Mouse (Mus musculus): ENCODE results near the gene Ranbp3. TPM values are rescaled to one million over a fixed set of nuclear protein-coding genes. Genes with fewer than 3 reads are reported as not detected.
A peak's percentile ranks its signal among the peaks of the same experiment; 100 is the strongest.

Ranbp3 gene
- polyA plus RNA-seq, 1 experiment from 2014 or later, result 107 TPM

GRCm38 (mm10) chr17:56688689-56689088, 15.6 kb downstream of the Ranbp3 start:
- H3K9me3 ChIP-seq (ENCODE audit: low read length), result no peaks in the 10 kb centered on the region
- ATAC-seq (ENCODE audit: low FRiP score, low TSS enrichment), result no peak
- H3K27me3 ChIP-seq (ENCODE audit: insufficient read depth, low read length), result no peaks in the 10 kb centered on the region
- 98% methylated on average over 2 of the region's 2 CpGs for WGBS
- H3K27ac ChIP-seq (ENCODE audit: low read length), result no peak overlapping the region
- peaks cover 3% of the 10 kb centered on the region for H3K4me1 ChIP-seq (ENCODE audit: insufficient read depth, low read length)
- H3K4me3 ChIP-seq (ENCODE audit: low read length), result no peak overlapping the region
- H3K4me2 ChIP-seq (replicated peaks; ENCODE audit: low read depth, low read length), result no peak overlapping the region
- H3K9ac ChIP-seq (replicated peaks; ENCODE audit: low read length), result no peak overlapping the region
- H3K36me3 ChIP-seq (ENCODE audit: insufficient read depth, low read length), result peaks cover 57% of the 10 kb centered on the region

DNA sequence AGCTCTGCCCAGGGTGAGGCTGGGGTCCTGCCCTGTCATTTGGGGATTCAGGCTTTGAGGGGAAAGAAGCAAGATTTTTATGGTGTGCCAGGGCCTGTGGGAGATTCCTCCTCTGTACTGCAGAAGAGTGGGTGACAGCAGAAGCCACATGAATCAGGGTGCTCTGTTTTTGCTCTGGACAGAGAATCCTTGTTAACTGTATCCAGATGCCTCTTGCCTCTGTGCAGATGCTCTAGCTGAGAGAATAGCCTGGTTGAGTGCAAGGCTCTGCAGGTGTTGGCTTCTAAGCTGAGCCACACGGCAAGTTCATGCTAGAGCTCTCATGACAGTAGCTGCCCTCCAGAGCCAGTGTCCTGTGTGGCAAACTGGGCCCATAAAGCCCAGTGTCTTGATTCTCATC, 20.3 kb downstream of the Ranbp3 start:
- ATAC-seq (ENCODE audit: low FRiP score, low TSS enrichment), result no peak
- no peaks in the 10 kb centered on the region for H3K9me3 ChIP-seq (ENCODE audit: low read length)
- H3K4me2 ChIP-seq (replicated peaks; ENCODE audit: low read depth, low read length), result no peak overlapping the region
- H3K27ac ChIP-seq (ENCODE audit: low read length), result no peak overlapping the region
- H3K9ac ChIP-seq (replicated peaks; ENCODE audit: low read length), result no peak overlapping the region
- peaks cover 66% of the 10 kb centered on the region for H3K36me3 ChIP-seq (ENCODE audit: insufficient read depth, low read length)
- no peaks in the 10 kb centered on the region for H3K27me3 ChIP-seq (ENCODE audit: insufficient read depth, low read length)
- H3K4me1 ChIP-seq (ENCODE audit: insufficient read depth, low read length), result peaks cover 3% of the 10 kb centered on the region
- H3K4me3 ChIP-seq (ENCODE audit: low read length), result no peak overlapping the region
- 74% methylated on average over 1 of the region's 1 CpGs for WGBS

- peaks cover 3% of the 10 kb centered on the region for H3K4me1 ChIP-seq (ENCODE audit: insufficient read depth, low read length)
- H3K27me3 ChIP-seq (ENCODE audit: insufficient read depth, low read length), result no peaks in the 10 kb centered on the region
- H3K27ac ChIP-seq (ENCODE audit: low read length), result no peak overlapping the region
- no peak overlapping the region for H3K9ac ChIP-seq (replicated peaks; ENCODE audit: low read length)
- ATAC-seq (ENCODE audit: low FRiP score, low TSS enrichment), result peak; percentile 33; the same call in 1 of the 2 replicates
- no peak overlapping the region for H3K4me3 ChIP-seq (ENCODE audit: low read length)
- 47% methylated on average over 6 of the region's 6 CpGs for WGBS
- H3K4me2 ChIP-seq (replicated peaks; ENCODE audit: low read depth, low read length), result no peak overlapping the region
- H3K9me3 ChIP-seq (ENCODE audit: low read length), result no peaks in the 10 kb centered on the region
- peaks cover 67% of the 10 kb centered on the region for H3K36me3 ChIP-seq (ENCODE audit: insufficient read depth, low read length)
These were observed 20.8 kb downstream of the Ranbp3 start for GRCm38 (mm10) chr17:56693851-56694310.

DNA sequence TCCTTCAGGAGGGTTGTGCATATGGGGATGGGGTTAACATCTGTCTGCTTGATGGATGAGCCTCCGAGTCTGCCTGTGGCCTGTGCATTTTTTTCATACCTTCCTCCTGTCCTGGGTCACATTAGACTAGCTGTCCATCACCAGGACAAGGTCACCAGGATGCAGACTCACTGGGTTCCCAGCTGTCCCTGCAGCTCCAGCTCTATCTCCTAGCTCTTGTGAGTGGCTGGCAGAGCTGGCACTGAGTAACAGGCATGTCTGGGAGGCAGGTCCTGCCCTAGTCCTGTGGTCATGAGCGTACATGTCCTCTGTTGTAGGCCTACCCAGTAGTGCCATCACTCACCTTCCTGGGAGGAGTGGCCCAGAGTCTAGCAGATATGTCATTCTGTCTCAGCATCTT, 27.4 kb downstream of the Ranbp3 start:
- WGBS, result 55% methylated on average over 2 of the region's 2 CpGs
- H3K4me1 ChIP-seq (ENCODE audit: insufficient read depth, low read length), result no peaks in the 10 kb centered on the region
- no peak overlapping the region for H3K4me3 ChIP-seq (ENCODE audit: low read length)
- no peaks in the 10 kb centered on the region for H3K27me3 ChIP-seq (ENCODE audit: insufficient read depth, low read length)
- H3K27ac ChIP-seq (ENCODE audit: low read length), result no peak overlapping the region
- no peak overlapping the region for H3K9ac ChIP-seq (replicated peaks; ENCODE audit: low read length)
- no peak for ATAC-seq (ENCODE audit: low FRiP score, low TSS enrichment)
- no peak overlapping the region for H3K4me2 ChIP-seq (replicated peaks; ENCODE audit: low read depth, low read length)
- H3K9me3 ChIP-seq (ENCODE audit: low read length), result no peaks in the 10 kb centered on the region
- peaks cover 91% of the 10 kb centered on the region for H3K36me3 ChIP-seq (ENCODE audit: insufficient read depth, low read length)

GRCm38 (mm10) chr17:56703038-56703437, 29.9 kb downstream of the Ranbp3 start:
- H3K27me3 ChIP-seq (ENCODE audit: insufficient read depth, low read length), result no peaks in the 10 kb centered on the region
- WGBS, result 66% methylated on average over 4 of the region's 4 CpGs
- H3K9ac ChIP-seq (replicated peaks; ENCODE audit: low read length), result no peak overlapping the region
- no peak overlapping the region for H3K4me3 ChIP-seq (ENCODE audit: low read length)
- no peaks in the 10 kb centered on the region for H3K9me3 ChIP-seq (ENCODE audit: low read length)
- H3K4me2 ChIP-seq (replicated peaks; ENCODE audit: low read depth, low read length), result no peak overlapping the region
- no peak for ATAC-seq (ENCODE audit: low FRiP score, low TSS enrichment)
- no peak overlapping the region for H3K27ac ChIP-seq (ENCODE audit: low read length)
- H3K4me1 ChIP-seq (ENCODE audit: insufficient read depth, low read length), result no peaks in the 10 kb centered on the region
- peaks cover 94% of the 10 kb centered on the region for H3K36me3 ChIP-seq (ENCODE audit: insufficient read depth, low read length)

- no peak overlapping the region for H3K4me3 ChIP-seq (ENCODE audit: low read length)
- H3K27me3 ChIP-seq (ENCODE audit: insufficient read depth, low read length), result no peaks in the 10 kb centered on the region
- H3K36me3 ChIP-seq (ENCODE audit: insufficient read depth, low read length), result peaks cover 95% of the 10 kb centered on the region
- ATAC-seq (ENCODE audit: low FRiP score, low TSS enrichment), result no peak
- H3K9ac ChIP-seq (replicated peaks; ENCODE audit: low read length), result no peak overlapping the region
- WGBS, result 90% methylated on average over 1 of the region's 1 CpGs
- H3K27ac ChIP-seq (ENCODE audit: low read length), result no peak overlapping the region
- no peaks in the 10 kb centered on the region for H3K9me3 ChIP-seq (ENCODE audit: low read length)
- H3K4me1 ChIP-seq (ENCODE audit: insufficient read depth, low read length), result no peaks in the 10 kb centered on the region
- no peak overlapping the region for H3K4me2 ChIP-seq (replicated peaks; ENCODE audit: low read depth, low read length)
These were observed 33.4 kb downstream of the Ranbp3 start for GRCm38 (mm10) chr17:56706515-56706914.

GRCm38 (mm10) chr17:56708692-56709091, 35.6 kb downstream of the Ranbp3 start:
- Histone ChIP-seq H3K36me3 (ENCODE audit: insufficient read depth, low read length) (peaks cover 87% of the 10 kb centered on the region), H3K9me3 (ENCODE audit: low read length) (no peaks in the 10 kb centered on the region), H3K27me3 (ENCODE audit: insufficient read depth, low read length) (no peaks in the 10 kb centered on the region), H3K9ac (replicated peaks; ENCODE audit: low read length) (no peak overlapping the region), H3K4me1 (ENCODE audit: insufficient read depth, low read length) (no peaks in the 10 kb centered on the region), H3K4me3 (ENCODE audit: low read length) (no peak overlapping the region), H3K4me2 (replicated peaks; ENCODE audit: low read depth, low read length) (no peak overlapping the region), H3K27ac (ENCODE audit: low read length) (no peak overlapping the region)
- WGBS, result 87% methylated on average over 4 of the region's 4 CpGs
- ATAC-seq (ENCODE audit: low FRiP score, low TSS enrichment), result no peak

DNA sequence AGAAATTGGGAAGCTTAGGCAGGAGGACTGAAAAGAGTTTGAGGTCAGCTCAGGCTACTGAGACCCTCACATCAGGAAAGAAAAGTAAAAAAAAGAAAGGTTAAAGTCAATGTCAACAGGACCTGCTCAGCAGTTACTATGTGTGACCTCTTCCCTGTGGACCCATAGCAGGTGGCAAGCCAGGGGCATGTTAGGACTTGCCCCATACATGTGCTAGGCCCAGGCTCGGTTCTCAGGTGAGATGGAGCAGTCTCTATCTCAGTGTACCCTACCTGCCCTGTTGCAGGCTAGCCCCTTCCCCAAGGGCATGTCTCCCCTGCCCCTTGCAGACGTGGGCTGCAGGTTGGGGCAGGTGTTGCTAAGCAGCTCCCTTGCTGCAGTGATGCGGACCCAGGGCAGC, 36.6 kb downstream of the Ranbp3 start:
- Histone ChIP-seq H3K4me2 (replicated peaks; ENCODE audit: low read depth, low read length) (no peak overlapping the region), H3K4me1 (ENCODE audit: insufficient read depth, low read length) (no peaks in the 10 kb centered on the region), H3K27me3 (ENCODE audit: insufficient read depth, low read length) (no peaks in the 10 kb centered on the region), H3K27ac (ENCODE audit: low read length) (no peak overlapping the region), H3K36me3 (ENCODE audit: insufficient read depth, low read length) (peaks cover 77% of the 10 kb centered on the region), H3K9ac (replicated peaks; ENCODE audit: low read length) (no peak overlapping the region), H3K4me3 (ENCODE audit: low read length) (no peak overlapping the region), H3K9me3 (ENCODE audit: low read length) (no peaks in the 10 kb centered on the region)
- WGBS, result 88% methylated on average over 3 of the region's 3 CpGs
- ATAC-seq (ENCODE audit: low FRiP score, low TSS enrichment), result no peak

DNA sequence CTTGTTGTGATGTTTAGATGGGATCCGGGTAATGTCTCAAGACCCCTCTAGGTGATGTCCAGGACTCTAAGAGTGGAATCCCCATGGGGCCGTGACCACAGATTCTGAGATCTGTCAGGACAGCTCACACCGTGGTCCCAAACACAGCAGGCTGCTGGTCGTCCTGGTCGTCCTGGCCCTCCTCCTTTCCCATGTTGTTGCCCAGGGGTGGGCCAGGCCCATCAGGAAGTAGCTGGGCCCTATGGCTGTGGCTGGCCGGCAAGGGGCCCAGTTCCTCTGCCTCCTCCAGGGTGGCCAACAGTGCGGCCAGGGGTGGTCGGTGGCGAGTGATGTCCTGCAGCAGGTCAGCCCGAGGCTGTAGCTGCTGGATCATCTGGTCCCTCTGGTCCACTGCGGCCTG, 42.3 kb downstream of the Ranbp3 start:
- Histone ChIP-seq H3K27me3 (ENCODE audit: insufficient read depth, low read length) (no peaks in the 10 kb centered on the region), H3K4me2 (replicated peaks; ENCODE audit: low read depth, low read length) (peak overlapping the region; percentile 82), H3K4me1 (ENCODE audit: insufficient read depth, low read length) (peaks cover 24% of the 10 kb centered on the region), H3K4me3 (ENCODE audit: low read length) (no peak overlapping the region), H3K36me3 (ENCODE audit: insufficient read depth, low read length) (peaks cover 23% of the 10 kb centered on the region), H3K9me3 (ENCODE audit: low read length) (no peaks in the 10 kb centered on the region), H3K27ac (ENCODE audit: low read length) (no peak overlapping the region), H3K9ac (replicated peaks; ENCODE audit: low read length) (0 out of 2 replicates have a peak overlapping the region, but pooled peaks have one; percentile 66)
- ATAC-seq (ENCODE audit: low FRiP score, low TSS enrichment), result no peak
- WGBS, result 53% methylated on average over 11 of the region's 11 CpGs

DNA sequence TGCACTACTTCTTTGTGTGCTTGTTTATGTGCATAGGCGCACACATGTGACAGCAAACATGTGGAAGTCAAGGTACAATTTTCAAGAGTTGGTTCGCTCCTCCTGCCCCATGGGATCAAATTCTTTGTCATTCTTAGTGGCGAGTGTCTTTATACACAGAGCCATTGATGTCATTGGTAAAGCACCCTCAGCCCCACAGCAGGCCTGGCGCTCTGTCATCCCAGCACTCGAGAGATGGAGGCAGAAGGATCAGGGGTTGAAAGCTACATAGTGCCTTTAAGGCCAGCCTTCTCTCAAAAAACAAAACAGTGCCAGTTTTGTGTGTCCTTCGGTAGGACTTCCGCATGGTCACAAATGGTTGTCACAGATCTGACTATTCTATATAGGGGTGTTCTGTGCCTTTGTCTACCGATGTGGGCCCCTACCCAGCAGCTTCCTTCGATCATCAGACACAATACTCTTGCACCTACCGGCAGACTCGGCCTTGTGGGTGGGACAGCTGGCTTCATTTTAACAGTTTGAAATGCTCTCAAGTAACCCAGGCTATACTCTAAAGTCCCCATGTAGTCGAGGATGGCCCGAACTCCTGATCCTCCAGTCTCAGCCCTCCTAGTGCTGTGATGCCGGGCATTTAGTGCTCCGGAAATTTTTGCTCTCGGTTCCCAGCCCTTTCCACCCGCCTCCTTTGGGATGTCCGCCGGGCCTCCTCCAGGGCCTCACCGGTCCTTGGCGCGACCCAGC, 43.0 kb downstream of the Ranbp3 start:
- WGBS, result 21% methylated on average over 22 of the region's 22 CpGs
- peak overlapping the region; percentile 66 for H3K9ac ChIP-seq (replicated peaks; ENCODE audit: low read length)
- peaks cover 24% of the 10 kb centered on the region for H3K4me1 ChIP-seq (ENCODE audit: insufficient read depth, low read length)
- peak overlapping the region; percentile 19; the same call in 1 of the 2 replicates for H3K27ac ChIP-seq (ENCODE audit: low read length)
- no peaks in the 10 kb centered on the region for H3K9me3 ChIP-seq (ENCODE audit: low read length)
- peak overlapping the region; percentile 82 for H3K4me2 ChIP-seq (replicated peaks; ENCODE audit: low read depth, low read length)
- H3K27me3 ChIP-seq (ENCODE audit: insufficient read depth, low read length), result no peaks in the 10 kb centered on the region
- H3K36me3 ChIP-seq (ENCODE audit: insufficient read depth, low read length), result peaks cover 17% of the 10 kb centered on the region
- ATAC-seq (ENCODE audit: low FRiP score, low TSS enrichment), result no peak
- H3K4me3 ChIP-seq (ENCODE audit: low read length), result peak overlapping the region; percentile 87

All from kidney, embryonic 16.5 days (tissue).